Mouse (Mus musculus) right cerebral cortex, postnatal 25 days (tissue): ENCODE measurements around the gene Jpt1.
A peak's percentile ranks its signal among the peaks of the same experiment; 100 is the strongest.
"Not testable (repeated sequence)": the region's sequence is repeated elsewhere in the genome, so short reads cannot be mapped to it uniquely, and the experiment has no call there.

Source experiments
- DNase-seq: peaks from one replicate; pipeline ENCODE4 v3.0.0; 2022

Jpt1 gene

DNA sequence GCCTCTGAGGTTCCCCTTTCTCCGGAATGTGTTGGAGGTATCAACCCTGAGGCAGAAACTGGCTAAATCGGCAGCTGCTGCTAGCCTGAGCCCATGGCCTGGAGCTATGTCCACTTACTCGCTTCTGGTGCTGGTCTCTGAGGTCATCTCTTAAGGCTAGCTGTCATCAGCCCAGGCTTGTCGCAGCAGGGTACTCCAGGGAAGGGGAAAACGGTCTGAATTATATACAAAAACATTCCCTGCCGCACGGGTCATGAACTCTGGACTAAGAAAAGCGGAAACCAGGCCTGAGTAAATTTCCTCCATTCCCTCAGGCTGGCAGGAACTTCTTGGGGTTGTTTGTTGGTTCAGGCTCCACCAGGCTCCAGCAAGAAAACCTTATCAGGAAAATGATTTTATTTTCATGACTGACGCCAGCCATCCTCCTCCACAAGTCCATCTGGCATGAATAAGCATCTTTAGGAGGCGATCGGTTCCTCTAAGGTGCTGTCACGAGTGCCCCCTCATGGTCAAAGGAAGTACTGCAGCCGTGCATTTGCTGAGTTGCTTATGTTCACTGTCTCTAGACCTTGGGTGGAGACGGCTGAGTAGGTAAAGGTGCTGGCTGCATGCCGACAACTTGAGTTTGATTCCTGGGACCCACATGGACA, 40.4 kb downstream of the Jpt1 start:
- peak; percentile 92 for DNase-seq

DNA sequence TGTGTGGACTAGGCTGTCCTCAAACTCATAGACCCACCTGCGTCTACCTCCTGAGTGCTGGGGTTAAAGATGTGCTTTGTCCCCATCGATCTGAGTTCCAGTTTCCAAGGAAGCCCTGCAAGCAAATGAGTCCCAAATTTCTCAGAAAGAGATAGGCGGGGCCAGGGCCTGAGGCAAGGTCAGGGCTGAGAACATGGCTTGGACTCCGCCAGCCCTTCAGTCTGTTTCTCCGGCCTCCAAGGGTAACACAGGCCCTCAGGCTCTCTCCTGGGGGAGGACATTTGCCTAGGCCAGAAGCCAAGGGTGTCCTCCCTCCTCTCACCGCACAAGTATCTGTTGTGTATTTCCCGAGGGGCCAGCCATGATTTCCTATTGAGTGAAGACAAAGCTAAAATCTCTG, 42.0 kb downstream of the Jpt1 start:
- DNase-seq: no peak

- DNase-seq: no peak
These were observed 47.0 kb downstream of the Jpt1 start for GRCm38 (mm10) chr11:115467217-115467618.

DNA sequence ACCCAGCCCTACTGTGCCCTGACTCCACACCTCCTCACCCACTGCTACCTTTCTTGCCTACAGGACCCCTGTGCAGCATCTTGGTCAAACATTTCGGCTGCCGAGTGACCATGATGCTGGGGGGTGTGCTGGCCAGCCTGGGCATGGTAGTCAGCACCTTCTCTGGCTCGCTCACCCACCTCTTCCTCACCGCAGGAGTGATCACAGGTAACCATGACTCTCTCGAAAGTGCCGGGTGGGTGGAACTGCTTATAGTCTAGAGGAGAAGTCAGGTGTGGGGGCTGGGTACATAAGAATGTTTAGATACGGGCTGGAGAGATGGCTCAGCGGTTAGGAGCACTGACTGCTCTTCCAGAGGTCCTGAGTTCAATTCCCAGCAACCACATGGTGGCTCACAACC, 49.3 kb downstream of the Jpt1 start:
- DNase-seq: no peak

- no peak for DNase-seq
These were observed 50.8 kb downstream of the Jpt1 start for GRCm38 (mm10) chr11:115463397-115463796.

DNA sequence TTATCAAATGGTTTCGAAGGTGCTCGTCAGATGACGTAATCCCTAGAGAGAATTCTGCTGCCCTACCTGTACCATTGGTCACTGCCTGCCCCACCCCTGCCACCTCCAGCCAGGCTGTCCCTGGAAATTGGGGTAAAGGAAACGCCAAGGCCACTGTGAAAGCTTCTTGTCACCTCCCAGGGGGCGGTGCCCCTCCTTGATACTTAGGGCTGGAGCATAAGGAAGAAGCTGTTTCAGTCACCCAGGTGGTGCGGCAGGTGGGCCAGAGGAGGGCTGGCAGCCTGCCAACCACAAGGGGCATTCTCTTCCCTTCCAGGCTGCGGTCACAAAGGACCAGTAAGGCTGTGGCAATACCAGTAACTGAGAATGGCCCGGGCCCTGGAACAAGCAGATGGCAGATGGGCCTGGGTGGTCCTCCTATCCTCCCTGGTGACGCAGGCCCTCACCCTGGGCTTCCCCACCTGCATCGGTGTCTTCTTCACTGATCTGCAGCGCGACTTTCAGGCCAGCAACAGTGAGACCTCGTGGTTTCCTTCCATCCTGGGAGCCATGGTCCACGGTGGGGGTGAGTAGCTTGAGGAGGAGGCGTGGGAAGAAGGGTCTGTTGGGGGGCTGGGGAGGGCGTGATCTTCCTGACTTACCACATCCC, 51.8 kb downstream of the Jpt1 start, which contains the start of gene Slc16a5:
Gene Slc16a5, plus strand, starts transcription at position 232 of the 649 bp plus-strand sequence.
- DNase-seq: no peak

DNA sequence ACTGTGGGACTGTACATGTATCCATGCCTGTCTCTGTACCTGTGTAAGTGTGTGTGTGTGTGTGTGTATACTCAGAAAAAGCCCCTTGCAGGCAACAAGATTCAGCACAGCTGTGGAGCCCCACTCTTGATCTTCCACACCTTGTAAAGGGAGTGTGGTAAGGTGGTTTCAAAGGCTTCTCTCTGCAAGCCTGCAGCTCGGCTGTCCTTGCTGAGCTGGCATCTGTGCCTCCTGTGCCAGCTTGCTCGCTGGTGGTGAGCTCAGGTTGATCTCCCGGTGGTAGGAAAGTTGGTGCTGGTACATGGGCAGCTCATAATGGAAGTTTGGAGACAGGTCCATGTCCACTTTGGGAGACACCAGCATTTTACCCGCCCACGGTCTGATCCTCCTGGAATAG, 52.3 kb downstream of the Jpt1 start:
- DNase-seq: no peak

GRCm38 (mm10) chr11:115460976-115461375, 53.2 kb downstream of the Jpt1 start:
- DNase-seq: no peak

GRCm38 (mm10) chr11:115457405-115457804, 56.8 kb downstream of the Jpt1 start:
- DNase-seq: no peak

GRCm38 (mm10) chr11:115456182-115456581, 58.0 kb downstream of the Jpt1 start:
- no peak for DNase-seq

DNA sequence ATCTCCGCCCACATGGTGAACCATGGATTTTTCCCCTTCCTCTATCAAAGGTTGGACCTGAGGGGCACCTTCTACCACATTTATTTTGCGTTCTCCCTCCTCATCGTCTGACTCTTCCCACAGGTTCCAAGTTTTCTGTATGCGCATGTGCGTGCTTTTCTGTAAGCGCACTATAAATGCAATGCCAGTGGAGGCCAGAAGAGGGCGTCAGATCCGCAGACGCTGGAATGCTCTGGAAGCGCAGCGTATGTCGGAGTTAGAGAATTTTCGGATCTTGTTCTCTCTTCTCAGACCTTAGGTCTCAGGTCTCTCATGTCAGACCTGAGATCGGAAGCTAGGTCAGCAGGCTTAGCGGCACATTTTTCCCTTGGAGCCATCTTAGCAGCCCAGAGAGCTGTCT, 58.6 kb downstream of the Jpt1 start:
- no peak for DNase-seq

DNA sequence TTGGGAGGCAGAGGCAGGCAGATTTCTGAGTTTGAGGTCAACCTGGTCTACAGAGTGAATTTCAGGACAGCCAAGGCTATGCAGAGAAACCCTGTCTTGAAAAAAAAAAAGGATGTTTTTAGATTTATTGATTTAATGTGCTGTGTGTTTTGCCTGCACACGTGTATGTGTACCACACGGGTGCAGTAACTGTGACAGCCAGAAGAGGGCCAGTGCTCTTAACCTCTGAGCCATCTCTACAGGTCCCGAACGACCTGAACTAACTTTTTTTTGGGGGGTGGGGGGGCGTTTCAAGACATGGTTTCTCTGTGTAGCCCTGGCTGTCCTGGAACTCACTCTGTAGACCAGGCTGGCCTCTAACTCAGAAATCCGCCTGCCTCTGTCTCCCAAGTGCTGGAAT, 59.4 kb downstream of the Jpt1 start:
- DNase-seq: not testable (repeated sequence)

DNA sequence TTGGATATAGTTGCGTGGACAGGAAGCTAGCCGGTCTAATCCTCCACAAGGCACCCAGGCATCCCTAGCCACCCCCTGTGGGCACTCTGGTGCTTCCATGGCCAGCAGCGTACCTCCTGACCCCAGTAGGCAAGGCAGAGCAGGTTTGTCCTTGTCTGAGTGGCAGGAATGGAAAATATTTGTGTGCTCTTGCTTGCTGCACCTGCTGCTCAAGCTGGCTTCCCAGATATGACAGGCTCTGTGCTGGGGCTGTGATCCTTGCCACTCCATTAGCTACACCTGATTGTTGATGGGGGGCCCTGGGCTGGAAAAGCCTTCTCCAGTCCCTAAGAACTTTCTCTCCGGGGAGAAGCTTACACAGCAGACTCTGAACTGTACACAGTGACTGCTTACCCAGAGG, 60.9 kb downstream of the Jpt1 start:
- no peak for DNase-seq

GRCm38 (mm10) chr11:115452281-115452860, 61.8 kb downstream of the Jpt1 start:
- no peak for DNase-seq

DNA sequence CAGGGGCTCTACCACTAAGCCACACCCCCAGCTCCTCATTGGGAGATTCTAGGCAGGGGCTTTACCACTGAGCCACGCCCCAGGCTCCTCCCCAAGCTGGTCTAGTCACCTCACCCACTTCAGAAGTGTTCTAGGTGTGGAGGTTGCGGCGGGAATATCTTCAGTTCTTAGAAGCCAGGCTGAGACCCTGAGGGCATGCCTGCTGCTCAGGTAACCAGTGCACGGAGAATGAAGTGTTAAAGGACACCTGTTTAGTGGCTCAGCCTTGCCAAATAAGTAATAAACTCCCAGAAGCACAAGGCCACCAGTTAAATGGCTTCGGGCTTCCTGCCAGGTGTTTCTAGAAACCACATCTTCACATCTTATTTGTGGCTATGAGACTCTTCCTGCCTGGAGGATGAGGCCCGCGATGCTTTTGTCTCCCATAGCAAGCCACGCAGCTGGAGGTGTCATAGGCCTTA, 62.4 kb downstream of the Jpt1 start:
- DNase-seq: no peak

DNA sequence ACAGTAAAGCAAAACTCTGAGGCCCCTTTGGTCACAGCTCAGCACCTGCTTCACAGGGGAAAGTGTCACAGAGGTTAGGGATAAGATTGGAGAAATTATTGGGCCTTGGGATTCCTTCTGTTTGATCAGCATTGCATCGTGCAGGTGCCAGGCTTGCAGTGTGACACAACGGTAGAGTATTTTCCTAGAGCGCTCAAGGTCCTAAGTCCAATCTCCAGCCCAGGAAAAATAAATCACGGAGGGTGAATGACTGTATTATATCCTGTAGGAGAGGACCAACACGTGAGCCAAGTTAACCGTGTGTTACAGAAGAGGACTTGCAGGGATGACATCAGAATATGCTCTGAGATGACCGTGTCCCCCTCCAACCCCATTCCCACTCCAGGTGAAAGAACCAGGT, 64.0 kb downstream of the Jpt1 start:
- no peak for DNase-seq

GRCm38 (mm10) chr11:115448998-115449397, 65.2 kb downstream of the Jpt1 start:
- no peak for DNase-seq

GRCm38 (mm10) chr11:115448075-115448474, 66.1 kb downstream of the Jpt1 start:
- no peak for DNase-seq
